Mouse (Mus musculus) heart, postnatal 4 days (tissue): ENCODE results near the gene H2al1j. TPM values are rescaled to one million over a fixed set of nuclear protein-coding genes. Genes with fewer than 3 reads are reported as not detected.
"Not testable (repeated sequence)": the region's sequence is repeated elsewhere in the genome, so short reads cannot be mapped to it uniquely, and the experiment has no call there.

Experiments used
- DNase-seq: peaks from one replicate; pipeline ENCODE4 v3.0.0; 2021
- total RNA-seq, 2 experiments: library from RNA; stranded (reverse); gene quantifications; 2 replicates each; pipeline ENCODE4 v1.2.3; 2021

The H2al1j gene
- not detected for total RNA-seq

GRCm38 (mm10) chrX:11327522-11327921 is at the start of gene H2al1j:
Gene H2al1j (plus strand): TSS chrX:11327822.
- DNase-seq = not testable (repeated sequence)

- DNase-seq = no peak
Observed at GRCm38 (mm10) chrX:11280741-11281140, 46.9 kb upstream of the H2al1j start.

GRCm38 (mm10) chrX:11288306-11288882 is 39.2 kb upstream of the H2al1j start:
- peak; percentile 55 for DNase-seq

GRCm38 (mm10) chrX:11289244-11289643 is 38.4 kb upstream of the H2al1j start:
- DNase-seq = no peak

GRCm38 (mm10) chrX:11298957-11299356 is 28.7 kb upstream of the H2al1j start, which contains the start of gene H2al1a:
Gene H2al1a (plus strand): TSS chrX:11299257.
- DNase-seq = not testable (repeated sequence)

- not testable (repeated sequence) for DNase-seq
Observed at GRCm38 (mm10) chrX:11302132-11302531, 25.5 kb upstream of the H2al1j start, which contains the start of gene H2al1b. Gene H2al1b (plus strand): TSS chrX:11302432.

GRCm38 (mm10) chrX:11305355-11305754 is 22.3 kb upstream of the H2al1j start, which contains the start of gene H2al1c:
Gene H2al1c (plus strand): TSS chrX:11305655.
- DNase-seq = not testable (repeated sequence)

DNA sequence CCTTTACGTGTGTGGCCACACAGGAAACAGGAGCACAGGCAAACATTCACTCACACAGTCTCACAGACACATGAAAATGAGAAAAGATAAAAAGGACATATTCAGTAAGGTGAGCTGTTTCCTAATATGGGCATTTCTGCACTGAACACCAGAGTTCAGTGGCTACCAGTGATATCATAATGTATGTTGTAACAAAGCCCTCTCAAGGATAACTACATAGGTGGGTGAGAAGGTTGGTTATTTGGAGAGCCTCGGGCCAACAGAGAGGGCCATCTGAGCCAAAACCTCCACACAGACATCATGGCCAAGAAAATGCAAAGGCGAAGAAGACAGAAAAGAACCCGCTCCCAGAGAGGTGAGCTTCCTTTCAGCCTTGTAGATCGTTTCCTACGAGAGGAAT is 19.1 kb upstream of the H2al1j start, which contains the start of gene H2al1d:
TSS of gene H2al1d (plus strand) at position 301 of the 400 bp plus-strand sequence.
- DNase-seq = not testable (repeated sequence)

GRCm38 (mm10) chrX:11311634-11312033 is 16.0 kb upstream of the H2al1j start, which contains the start of gene H2al1e:
Gene H2al1e (plus strand): TSS chrX:11311934.
- DNase-seq = not testable (repeated sequence)

DNA sequence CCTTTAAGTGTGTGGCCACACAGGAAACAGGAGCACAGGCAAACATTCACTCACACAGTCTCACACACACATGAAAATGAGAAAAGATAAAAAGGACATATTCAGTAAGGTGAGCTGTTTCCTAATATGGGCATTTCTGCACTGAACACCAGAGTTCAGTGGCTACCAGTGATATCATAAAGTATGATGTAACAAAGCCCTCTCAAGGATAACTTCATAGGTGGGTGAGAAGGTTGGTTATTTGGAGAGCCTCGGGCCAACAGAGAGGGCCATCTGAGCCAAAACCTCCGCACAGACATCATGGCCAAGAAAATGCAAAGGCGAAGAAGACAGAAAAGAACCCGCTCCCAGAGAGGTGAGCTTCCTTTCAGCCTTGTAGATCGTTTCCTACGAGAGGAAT is 12.8 kb upstream of the H2al1j start, which contains the start of gene H2al1f:
TSS of gene H2al1f (plus strand) at position 301 of the 400 bp plus-strand sequence.
- DNase-seq = not testable (repeated sequence)

- not testable (repeated sequence) for DNase-seq
Observed at GRCm38 (mm10) chrX:11317956-11318355, 9.7 kb upstream of the H2al1j start, which contains the start of gene H2al1g. Gene H2al1g (plus strand): TSS chrX:11318256.

- DNase-seq = not testable (repeated sequence)
Observed at GRCm38 (mm10) chrX:11321192-11321591, 6.4 kb upstream of the H2al1j start, which contains the start of gene H2al1h. Gene H2al1h (plus strand): TSS chrX:11321492.

- DNase-seq = not testable (repeated sequence)
Observed at GRCm38 (mm10) chrX:11324359-11324758, 3.3 kb upstream of the H2al1j start, which contains the start of gene H2al1i. Gene H2al1i (plus strand): TSS chrX:11324659.

GRCm38 (mm10) chrX:11345762-11346161 is 18.1 kb downstream of the H2al1j start:
- DNase-seq = no peak

DNA sequence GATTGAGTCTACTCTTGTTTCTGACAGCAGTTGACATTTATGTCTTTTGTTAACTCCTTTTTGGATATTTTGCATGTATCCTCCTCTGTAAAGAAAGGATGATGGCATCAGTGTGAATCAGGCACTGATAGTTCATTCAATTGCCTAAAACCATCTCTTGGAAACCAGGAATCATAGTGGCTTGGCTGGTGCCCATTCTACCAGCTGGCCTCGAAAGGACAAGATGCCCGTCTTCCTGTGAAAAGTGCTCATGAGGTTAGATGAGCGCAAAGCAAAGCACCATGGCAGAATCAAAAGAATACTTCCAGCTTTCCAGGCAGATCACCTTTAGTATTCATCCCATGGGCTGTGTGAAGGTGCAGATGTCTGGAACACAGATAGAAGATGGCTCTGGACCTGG is 19.1 kb downstream of the H2al1j start:
- no peak for DNase-seq

- no peak for DNase-seq
Observed at GRCm38 (mm10) chrX:11360823-11361222, 33.2 kb downstream of the H2al1j start.

- DNase-seq = no peak
Observed at GRCm38 (mm10) chrX:11361261-11361660, 33.6 kb downstream of the H2al1j start.

DNA sequence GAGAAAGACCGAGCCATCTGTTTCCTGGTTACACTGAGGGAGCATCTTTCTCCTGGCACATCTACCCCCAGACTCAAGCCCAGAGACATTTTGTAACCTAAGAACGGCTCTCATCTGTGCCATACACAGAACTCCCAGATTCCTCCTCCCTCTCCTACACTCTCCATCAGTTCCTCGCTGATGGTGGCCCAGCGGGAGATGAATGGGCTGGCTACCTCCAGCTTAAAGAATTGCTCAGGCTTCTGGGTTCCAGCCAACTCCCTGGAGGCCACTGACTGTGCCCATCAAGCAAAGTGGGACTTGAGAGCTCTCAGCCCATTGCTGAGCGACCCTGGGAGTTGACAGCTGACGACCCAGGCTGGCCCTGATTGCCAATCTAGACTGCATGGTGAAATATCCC is 36.3 kb downstream of the H2al1j start:
- no peak for DNase-seq

DNA sequence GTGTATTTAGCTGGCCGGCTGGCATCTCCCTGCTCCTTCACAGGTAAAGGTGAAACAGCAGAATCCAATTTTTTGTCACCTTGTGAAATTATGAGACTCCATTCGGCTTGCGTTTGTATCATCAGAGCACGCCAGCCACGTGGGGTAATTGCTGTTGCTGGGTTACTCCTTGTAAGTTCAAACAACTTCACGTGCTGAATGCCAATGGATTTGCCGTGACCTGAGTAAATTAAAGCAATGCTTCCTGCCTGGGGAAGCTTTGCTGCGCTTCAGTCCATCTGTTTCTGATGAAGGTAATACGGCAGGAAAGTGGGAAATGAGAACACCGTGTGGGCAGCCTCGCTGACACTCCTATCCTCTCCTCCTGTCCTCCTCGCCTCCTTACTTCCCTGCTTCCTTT is 37.5 kb downstream of the H2al1j start:
- DNase-seq = no peak
